Mouse (Mus musculus) 3134 (cell line): ENCODE results near the gene Rftn1.

Experiments used
- DNase-seq: peaks from one replicate; pipeline ENCODE4 v3.0.0-alpha.2; 2011; ENCODE audit warnings: low spot score; ENCODE audit not compliant: insufficient read length; ENCODE audit errors: extremely low read depth

The Rftn1 gene

DNA sequence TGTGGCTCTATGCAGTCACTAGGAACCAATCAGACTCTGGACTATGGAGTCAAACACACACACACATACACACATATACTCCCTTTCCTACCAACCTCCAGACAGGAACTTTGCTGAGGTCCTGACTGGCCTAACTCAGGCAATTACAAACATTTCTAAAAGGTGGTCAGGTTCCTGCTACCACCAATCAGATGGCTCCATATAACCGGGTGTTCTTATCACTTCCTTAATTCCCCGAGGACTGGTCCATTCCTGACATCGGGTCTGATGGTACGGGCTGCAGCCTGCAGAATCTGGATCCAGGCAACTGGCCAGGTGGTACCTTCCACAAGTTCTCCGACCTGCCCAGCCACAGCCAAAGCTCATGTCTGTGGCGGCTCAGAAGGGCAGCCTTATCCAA lies 226.0 kb downstream of the Rftn1 start:
- no peak for DNase-seq

DNA sequence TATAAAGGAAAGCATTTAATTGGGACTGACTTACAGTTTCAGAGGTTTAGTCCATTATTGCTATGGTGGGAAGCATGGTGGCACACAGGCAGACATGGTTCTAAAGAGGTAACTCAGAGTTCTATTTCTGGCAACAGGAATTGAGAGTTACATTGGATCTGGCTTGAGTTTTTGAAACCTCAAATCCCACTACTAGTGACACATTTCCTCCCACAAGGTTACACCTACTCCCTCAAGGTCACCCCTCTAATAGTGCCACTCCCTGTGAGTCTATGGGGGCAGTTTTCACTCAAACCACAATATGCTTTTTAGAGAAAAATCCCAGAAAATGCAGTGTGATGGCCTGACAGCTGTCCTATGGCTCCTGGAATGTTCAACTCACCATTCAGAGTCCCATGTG lies 231.5 kb downstream of the Rftn1 start:
- DNase-seq = no peak

DNA sequence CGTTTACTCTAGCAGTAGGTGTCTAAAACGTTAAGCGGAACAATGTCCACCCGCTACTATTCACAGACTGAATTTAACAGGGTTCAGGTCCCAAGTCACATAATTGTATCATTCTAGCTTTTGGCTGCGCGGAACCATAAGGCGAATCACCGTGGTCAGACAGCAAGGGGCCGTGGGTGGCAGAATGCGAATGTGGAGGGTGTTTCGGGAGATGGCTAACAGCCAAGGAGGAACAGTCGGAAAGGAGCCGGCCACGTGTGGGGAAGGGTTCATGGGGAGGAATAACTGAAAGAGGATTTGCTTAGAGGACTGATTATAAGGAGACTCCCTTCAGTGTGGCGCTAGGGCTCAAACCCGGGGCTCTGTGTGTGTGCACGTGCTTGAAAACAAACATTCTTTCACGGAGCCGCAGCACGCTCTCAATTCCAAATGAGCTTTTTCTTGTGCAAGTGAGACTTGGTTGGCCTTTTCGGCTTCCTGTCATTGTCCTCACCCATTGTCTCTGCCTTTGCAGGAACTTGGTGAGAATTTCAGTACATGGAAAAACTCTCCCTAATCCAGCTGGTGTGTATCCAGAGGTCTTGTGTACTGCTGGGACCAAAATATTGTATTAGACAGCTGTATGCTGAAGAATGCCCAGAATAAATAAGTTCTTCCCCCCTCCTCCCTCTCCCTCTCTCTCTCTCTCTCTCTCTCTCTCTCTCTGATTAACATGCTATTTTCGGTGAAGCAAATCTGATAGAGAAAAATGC lies 238.4 kb downstream of the Rftn1 start:
- no peak for DNase-seq

DNA sequence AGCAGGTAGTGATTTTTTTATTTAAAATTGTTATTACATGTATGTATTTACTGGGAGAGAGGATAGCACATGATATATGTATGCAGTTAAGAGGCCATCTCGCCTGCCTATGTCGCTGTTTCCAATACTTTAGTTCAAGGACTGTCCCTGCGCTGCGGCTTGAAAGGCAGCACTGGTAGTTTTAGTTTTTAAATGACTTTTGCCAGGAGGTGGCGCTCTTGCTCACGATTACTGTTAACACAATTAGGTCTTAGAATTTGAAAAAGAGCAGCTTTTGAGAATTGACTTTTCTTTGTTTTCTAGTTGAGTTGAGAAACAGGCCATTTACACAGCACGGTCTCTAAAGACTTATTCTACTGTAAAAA lies 239.0 kb downstream of the Rftn1 start:
- no peak for DNase-seq

DNA sequence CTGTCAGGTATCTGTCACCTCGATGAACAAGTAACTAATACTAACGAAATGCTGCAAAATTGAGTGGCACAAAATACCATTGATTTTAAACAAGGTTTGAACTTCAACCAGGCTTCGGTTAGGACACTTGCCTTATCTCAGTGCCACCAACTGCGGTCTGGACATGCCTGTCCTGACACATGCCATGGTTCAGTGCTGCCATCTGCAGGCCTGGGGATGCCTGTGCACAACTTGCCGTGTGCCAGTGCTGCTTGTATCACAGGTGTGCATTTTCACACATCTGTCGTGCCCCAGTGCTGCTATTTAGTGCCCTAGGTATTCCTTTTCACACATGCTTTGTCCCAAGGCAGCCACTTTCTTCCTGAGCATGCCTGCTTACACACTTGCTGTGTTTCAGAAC lies 247.8 kb downstream of the Rftn1 start:
- DNase-seq = no peak
